Mouse (Mus musculus): Measurements from ENCODE around the gene Zscan4b. TPM values are rescaled to one million over a fixed set of nuclear protein-coding genes. Genes with fewer than 3 reads are reported as not detected.
"Not testable (repeated sequence)": the region's sequence is repeated elsewhere in the genome, so short reads cannot be mapped to it uniquely, and the experiment has no call there.

Gene Zscan4b
- not detected in 2 replicates for polyA plus RNA-seq (2012; ENCODE audit: insufficient read depth, insufficient read length, low replicate concordance, missing spikeins)

DNA sequence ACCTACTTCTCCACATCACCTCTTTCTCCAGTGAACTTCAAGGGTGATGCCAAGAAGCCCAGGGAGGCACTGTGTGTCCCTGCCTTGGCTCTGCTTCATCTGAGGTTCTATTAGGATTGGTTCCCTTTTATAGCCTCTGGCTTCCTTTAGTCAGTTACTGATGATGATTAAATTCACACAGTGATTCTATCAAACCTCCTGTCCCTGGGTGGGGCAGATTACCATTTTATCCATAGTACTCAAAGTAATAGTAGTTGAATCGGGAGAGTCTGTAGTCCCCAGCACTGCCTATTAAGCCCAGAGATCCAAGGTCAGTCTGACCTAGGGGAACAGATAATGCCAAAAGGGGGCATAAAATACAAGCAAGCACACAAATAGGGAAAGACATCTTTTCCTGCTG, at the start of gene Zscan4b:
Zscan4b (minus strand) TSS at position 101 of the 400 bp plus-strand sequence.
- H3K4me3 ChIP-seq (ENCODE audit: insufficient read depth, low read depth, low read length); H3K27ac ChIP-seq (ENCODE audit: insufficient read depth, low read depth, low read length); H3K4me1 ChIP-seq (ENCODE audit: control insufficient read depth, insufficient read depth, low read length): not testable (repeated sequence)
- WGBS: 93% methylated on average over 1 of the region's 1 CpGs

Other genes with a start within 250 kb of the Zscan4b start
- gene Nlrp4b, start 217.3 kb downstream of the Zscan4b start, polyA plus RNA-seq (2012; ENCODE audit: insufficient read depth, insufficient read length, low replicate concordance, missing spikeins): not detected in 2 replicates
- gene Vmn1r71, start 150.7 kb downstream of the Zscan4b start, polyA plus RNA-seq (2012; ENCODE audit: insufficient read depth, insufficient read length, low replicate concordance, missing spikeins): not detected in 2 replicates
- gene Zscan4c, start 100.7 kb upstream of the Zscan4b start, polyA plus RNA-seq (2012; ENCODE audit: insufficient read depth, insufficient read length, low replicate concordance, missing spikeins): not detected in 2 replicates
- not detected in 2 replicates for gene Zscan4-ps1, start 164.6 kb upstream of the Zscan4b start, polyA plus RNA-seq (2012; ENCODE audit: insufficient read depth, insufficient read length, low replicate concordance, missing spikeins)

All from olfactory bulb, adult 2 months (tissue).